Mouse (Mus musculus): ENCODE results near the gene Ppp2r5e. TPM values are rescaled to one million over a fixed set of nuclear protein-coding genes. Genes with fewer than 3 reads are reported as not detected.
A peak's percentile ranks its signal among the peaks of the same experiment; 100 is the strongest.

Ppp2r5e gene
- polyA plus RNA-seq, 1 experiment, result 22.2 TPM

DNA sequence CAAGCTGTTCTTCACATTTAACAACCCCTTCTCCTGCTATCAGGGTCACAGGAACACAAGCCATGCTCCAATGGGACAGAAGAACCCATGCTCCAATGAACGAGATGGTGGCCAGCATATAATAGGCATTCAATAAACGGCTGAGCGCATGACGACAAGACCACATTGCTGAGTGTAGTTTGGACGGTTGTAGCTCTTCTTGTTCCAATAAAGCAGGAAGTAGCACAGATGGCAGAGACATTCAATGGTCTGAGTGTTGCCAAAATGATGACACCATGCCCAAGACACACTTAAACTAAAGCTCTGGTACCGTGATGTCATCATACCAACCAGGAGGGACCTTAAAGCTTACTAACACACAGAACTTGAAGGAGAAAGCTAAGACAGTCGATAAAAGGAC lies 16.7 kb upstream of the Ppp2r5e start:
- TF ChIP-seq CTCF (IDR thresholded peaks at IDR 0.05; ENCODE audit: borderline replicate concordance, control insufficient read depth, extremely low read depth, insufficient read depth, low read length, poor library complexity), result no peak
- no peak for TF ChIP-seq POLR2A (IDR thresholded peaks at IDR 0.05; ENCODE audit: control insufficient read depth, extremely low read depth, insufficient read depth, low read length, poor library complexity)
- Histone ChIP-seq H3K36me3 (ENCODE audit: control insufficient read depth, insufficient read depth, low read length) (no peaks in the 10 kb centered on the region), H3K4me1 (replicated peaks; ENCODE audit: control insufficient read depth, insufficient read depth, low read length) (no peaks in the 10 kb centered on the region; the same call in 1 of the 2 replicates), H3K27me3 (ENCODE audit: control insufficient read depth, insufficient read depth, low read length) (0 out of 2 replicates have a peak, but pooled peaks cover 2% of the 10 kb centered on the region), H3K27ac (ENCODE audit: control insufficient read depth, insufficient read depth, low read length) (no peak overlapping the region), H3K4me3 (ENCODE audit: control insufficient read depth, insufficient read depth, low read length) (no peak overlapping the region)
- 68% methylated on average over 7 of the region's 7 CpGs for WGBS
- DNase-seq, result no peak

DNA sequence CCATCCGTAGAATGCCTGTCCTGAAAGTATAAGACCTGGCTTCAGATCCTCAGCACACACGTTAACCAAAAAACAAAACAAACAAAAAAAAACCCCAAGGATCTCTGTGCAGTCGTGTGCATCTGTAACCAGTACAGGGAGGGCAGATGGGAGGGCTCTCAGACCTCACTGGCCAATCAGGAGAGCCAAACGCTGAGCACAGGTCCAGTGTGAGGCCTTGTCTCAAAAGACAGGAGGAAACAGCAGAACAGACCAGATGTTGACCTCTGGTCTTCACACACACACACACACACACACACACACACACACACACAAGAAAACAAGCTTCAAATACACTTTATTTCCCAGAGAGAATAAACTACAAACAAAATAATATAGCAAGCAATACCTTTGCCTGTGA lies 3.4 kb upstream of the Ppp2r5e start:
- H3K27me3 ChIP-seq (ENCODE audit: control insufficient read depth, insufficient read depth, low read length), result no peaks in the 10 kb centered on the region
- WGBS, result 58% methylated on average over 4 of the region's 4 CpGs
- H3K4me3 ChIP-seq (ENCODE audit: control insufficient read depth, insufficient read depth, low read length), result no peak overlapping the region
- no peak overlapping the region for H3K27ac ChIP-seq (ENCODE audit: control insufficient read depth, insufficient read depth, low read length)
- DNase-seq, result no peak
- TF ChIP-seq POLR2A (IDR thresholded peaks at IDR 0.05; ENCODE audit: control insufficient read depth, extremely low read depth, insufficient read depth, low read length, poor library complexity) (no peak), CTCF (IDR thresholded peaks at IDR 0.05; ENCODE audit: borderline replicate concordance, control insufficient read depth, extremely low read depth, insufficient read depth, low read length, poor library complexity) (no peak)
- no peaks in the 10 kb centered on the region for H3K36me3 ChIP-seq (ENCODE audit: control insufficient read depth, insufficient read depth, low read length)
- H3K4me1 ChIP-seq (replicated peaks; ENCODE audit: control insufficient read depth, insufficient read depth, low read length), result peaks cover 2% of the 10 kb centered on the region; the same call in 1 of the 2 replicates

DNA sequence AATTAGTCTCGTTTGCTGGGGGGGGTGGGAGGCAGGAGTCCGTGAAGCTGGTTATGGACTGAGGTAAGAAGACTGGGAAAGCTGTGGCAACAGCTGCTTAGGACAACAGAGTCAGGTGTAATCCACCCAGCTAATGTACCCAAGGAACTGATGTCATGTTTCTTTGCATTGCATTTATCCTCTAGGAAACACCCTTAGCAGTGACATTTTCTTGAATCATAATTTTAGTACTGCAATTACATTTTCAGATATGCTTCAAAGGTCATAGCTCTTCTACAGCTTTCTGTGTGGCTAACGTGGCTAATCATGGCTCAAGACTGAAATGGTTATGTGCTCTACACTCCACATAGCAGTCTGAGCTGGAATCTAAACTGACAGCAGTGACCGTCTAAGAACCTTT lies 2.9 kb upstream of the Ppp2r5e start:
- WGBS, result 94% methylated on average over 4 of the region's 4 CpGs
- Histone ChIP-seq H3K36me3 (ENCODE audit: control insufficient read depth, insufficient read depth, low read length) (no peaks in the 10 kb centered on the region), H3K4me3 (ENCODE audit: control insufficient read depth, insufficient read depth, low read length) (no peak overlapping the region), H3K27me3 (ENCODE audit: control insufficient read depth, insufficient read depth, low read length) (no peaks in the 10 kb centered on the region), H3K4me1 (replicated peaks; ENCODE audit: control insufficient read depth, insufficient read depth, low read length) (peaks cover 3% of the 10 kb centered on the region), H3K27ac (ENCODE audit: control insufficient read depth, insufficient read depth, low read length) (no peak overlapping the region)
- no peak for DNase-seq
- no peak for TF ChIP-seq POLR2A (IDR thresholded peaks at IDR 0.05; ENCODE audit: control insufficient read depth, extremely low read depth, insufficient read depth, low read length, poor library complexity)
- TF ChIP-seq CTCF (IDR thresholded peaks at IDR 0.05; ENCODE audit: borderline replicate concordance, control insufficient read depth, extremely low read depth, insufficient read depth, low read length, poor library complexity), result no peak

- no peak for TF ChIP-seq CTCF (IDR thresholded peaks at IDR 0.05; ENCODE audit: borderline replicate concordance, control insufficient read depth, extremely low read depth, insufficient read depth, low read length, poor library complexity)
- no peak for TF ChIP-seq POLR2A (IDR thresholded peaks at IDR 0.05; ENCODE audit: control insufficient read depth, extremely low read depth, insufficient read depth, low read length, poor library complexity)
- 94% methylated on average over 4 of the region's 4 CpGs for WGBS
- peaks cover 5% of the 10 kb centered on the region for H3K4me1 ChIP-seq (replicated peaks; ENCODE audit: control insufficient read depth, insufficient read depth, low read length)
These were observed 1.7 kb upstream of the Ppp2r5e start for GRCm38 (mm10) chr12:75597707-75598106.

GRCm38 (mm10) chr12:75595291-75596153 lies 523 bp downstream of the Ppp2r5e start:
- no peaks in the 10 kb centered on the region for H3K27me3 ChIP-seq (ENCODE audit: control insufficient read depth, insufficient read depth, low read length)
- DNase-seq, result peak; percentile 52
- H3K36me3 ChIP-seq (ENCODE audit: control insufficient read depth, insufficient read depth, low read length), result peaks cover 13% of the 10 kb centered on the region
- H3K27ac ChIP-seq (ENCODE audit: control insufficient read depth, insufficient read depth, low read length), result no peak overlapping the region
- peaks cover 5% of the 10 kb centered on the region for H3K4me1 ChIP-seq (replicated peaks; ENCODE audit: control insufficient read depth, insufficient read depth, low read length)
- under 1% methylated on average over 89 of the region's 97 CpGs for WGBS
- TF ChIP-seq CTCF (IDR thresholded peaks at IDR 0.05; ENCODE audit: borderline replicate concordance, control insufficient read depth, extremely low read depth, insufficient read depth, low read length, poor library complexity) (0 out of 2 replicates have a peak, but pooled peaks have one; percentile 21), POLR2A (IDR thresholded peaks at IDR 0.05; ENCODE audit: control insufficient read depth, extremely low read depth, insufficient read depth, low read length, poor library complexity) (no peak)
- peak overlapping the region; percentile 72 for H3K4me3 ChIP-seq (ENCODE audit: control insufficient read depth, insufficient read depth, low read length)

More at GRCm38 (mm10) chr12:75597707-75598106, 1.7 kb upstream of the Ppp2r5e start:
- no peak for DNase-seq
- H3K36me3 ChIP-seq (ENCODE audit: control insufficient read depth, insufficient read depth, low read length), result peaks cover 4% of the 10 kb centered on the region
- H3K27ac ChIP-seq (ENCODE audit: control insufficient read depth, insufficient read depth, low read length), result no peak overlapping the region
- no peak overlapping the region for H3K4me3 ChIP-seq (ENCODE audit: control insufficient read depth, insufficient read depth, low read length)
- no peaks in the 10 kb centered on the region for H3K27me3 ChIP-seq (ENCODE audit: control insufficient read depth, insufficient read depth, low read length)

DNA sequence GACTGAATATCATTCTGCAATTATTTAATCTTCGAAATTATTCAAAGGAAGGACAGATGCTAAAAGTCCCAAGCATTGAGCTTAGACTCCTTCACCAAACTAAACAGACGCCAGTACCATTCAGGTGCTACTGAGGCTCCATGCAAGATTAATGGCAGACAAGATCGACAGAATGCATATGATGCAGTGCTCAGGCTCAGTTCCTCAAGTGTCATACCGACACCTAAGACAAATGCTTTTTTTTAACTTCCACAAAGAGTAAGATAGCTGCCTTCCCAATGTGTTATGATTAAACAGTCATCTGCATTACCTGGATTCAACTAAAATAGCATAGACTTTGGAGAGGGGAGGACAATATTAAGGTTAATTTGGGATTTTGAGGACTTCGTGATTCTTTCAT lies 1.6 kb downstream of the Ppp2r5e start:
- TF ChIP-seq POLR2A (IDR thresholded peaks at IDR 0.05; ENCODE audit: control insufficient read depth, extremely low read depth, insufficient read depth, low read length, poor library complexity), result no peak
- no peak for TF ChIP-seq CTCF (IDR thresholded peaks at IDR 0.05; ENCODE audit: borderline replicate concordance, control insufficient read depth, extremely low read depth, insufficient read depth, low read length, poor library complexity)
- Histone ChIP-seq H3K27ac (ENCODE audit: control insufficient read depth, insufficient read depth, low read length) (no peak overlapping the region), H3K27me3 (ENCODE audit: control insufficient read depth, insufficient read depth, low read length) (no peaks in the 10 kb centered on the region), H3K4me3 (ENCODE audit: control insufficient read depth, insufficient read depth, low read length) (no peak overlapping the region), H3K36me3 (ENCODE audit: control insufficient read depth, insufficient read depth, low read length) (peaks cover 18% of the 10 kb centered on the region), H3K4me1 (replicated peaks; ENCODE audit: control insufficient read depth, insufficient read depth, low read length) (peaks cover 5% of the 10 kb centered on the region)
- DNase-seq, result no peak
- WGBS, result 52% methylated on average over 5 of the region's 5 CpGs

All from thymus, adult 2 months (tissue).